Mouse (Mus musculus) hindbrain, embryonic 14.5 days (tissue): ENCODE data around the gene Btnl4. TPM values are rescaled to one million over a fixed set of nuclear protein-coding genes. Genes with fewer than 3 reads are reported as not detected.
"Not testable (repeated sequence)": the region's sequence is repeated elsewhere in the genome, so short reads cannot be mapped to it uniquely, and the experiment has no call there.

Experiments
- ATAC-seq: fragments of 200-750 bp; cut with Nextera tagmentation; 2 replicates; pipeline ENCODE4 v1.8.0; 2017; ENCODE audit warnings: moderate number of reproducible peaks, mild to moderate bottlenecking, moderate TSS enrichment, moderate library complexity; ENCODE audit not compliant: low FRiP score
- DNase-seq: peaks from one replicate; pipeline ENCODE4 v3.0.0-alpha.2; 2015; ENCODE audit warnings: low spot score
- H3K27ac ChIP-seq: fragments of 300-500 bp; sonication (generic); 2 replicates; pipeline ENCODE4 v1.5.1; 2014; ENCODE audit warnings: mild to moderate bottlenecking, moderate library complexity
- H3K27me3 ChIP-seq: fragments of 300-500 bp; sonication (generic); 2 replicates; pipeline ENCODE4 v1.6.1; 2014; ENCODE audit warnings: mild to moderate bottlenecking, low read length, mixed read lengths; ENCODE audit not compliant: control insufficient read depth, insufficient read depth
- H3K36me3 ChIP-seq: fragments of 300-500 bp; sonication (generic); replicated peaks from 2 replicates; pipeline ENCODE4 v1.6.1; 2014; ENCODE audit not compliant: control insufficient read depth, insufficient read depth
- H3K4me1 ChIP-seq: fragments of 300-500 bp; sonication (generic); replicated peaks from 2 replicates; pipeline ENCODE4 v1.6.1; 2014; ENCODE audit warnings: antibody characterized with exemption, low read length, mixed read lengths; ENCODE audit not compliant: control insufficient read depth, insufficient read depth
- H3K4me2 ChIP-seq: fragments of 300-500 bp; sonication (generic); replicated peaks from 2 replicates; pipeline ENCODE4 v1.6.1; 2014; ENCODE audit warnings: mild to moderate bottlenecking, moderate library complexity
- H3K4me3 ChIP-seq: fragments of 300-500 bp; sonication (generic); replicated peaks from 2 replicates; pipeline ENCODE4 v1.5.1; 2014; ENCODE audit warnings: mild to moderate bottlenecking, low read length
- H3K9ac ChIP-seq: fragments of 300-500 bp; sonication (generic); 2 replicates; pipeline ENCODE4 v1.6.1; 2014
- H3K9me3 ChIP-seq: fragments of 300-500 bp; sonication (generic); 2 replicates; pipeline ENCODE4 v1.6.1; 2016; ENCODE audit warnings: low read length; ENCODE audit not compliant: control insufficient read depth
- whole genome bisulfite sequencing: fragments of 180-500 bp; shearing (Covaris S2); extraction: QIAGEN DNeasy Blood & Tissue Kit; methylation state at CpG from one replicate; pipeline ENCODE4 v1.1.7; 2014; 5-methylcytosine and 5-hydroxymethylcytosine counted together
- polyA plus RNA-seq: library from polyadenylated mRNA; unstranded; fragments of >200 nt; fragmentation: Nextera tagmentation; extraction: Ambion mirVana; gene quantifications from 2 replicates; pipeline ENCODE4 v1.2.1, GENCODE M21; 2014

Btnl4 gene
- polyA plus RNA-seq: not detected in 2 replicates

DNA sequence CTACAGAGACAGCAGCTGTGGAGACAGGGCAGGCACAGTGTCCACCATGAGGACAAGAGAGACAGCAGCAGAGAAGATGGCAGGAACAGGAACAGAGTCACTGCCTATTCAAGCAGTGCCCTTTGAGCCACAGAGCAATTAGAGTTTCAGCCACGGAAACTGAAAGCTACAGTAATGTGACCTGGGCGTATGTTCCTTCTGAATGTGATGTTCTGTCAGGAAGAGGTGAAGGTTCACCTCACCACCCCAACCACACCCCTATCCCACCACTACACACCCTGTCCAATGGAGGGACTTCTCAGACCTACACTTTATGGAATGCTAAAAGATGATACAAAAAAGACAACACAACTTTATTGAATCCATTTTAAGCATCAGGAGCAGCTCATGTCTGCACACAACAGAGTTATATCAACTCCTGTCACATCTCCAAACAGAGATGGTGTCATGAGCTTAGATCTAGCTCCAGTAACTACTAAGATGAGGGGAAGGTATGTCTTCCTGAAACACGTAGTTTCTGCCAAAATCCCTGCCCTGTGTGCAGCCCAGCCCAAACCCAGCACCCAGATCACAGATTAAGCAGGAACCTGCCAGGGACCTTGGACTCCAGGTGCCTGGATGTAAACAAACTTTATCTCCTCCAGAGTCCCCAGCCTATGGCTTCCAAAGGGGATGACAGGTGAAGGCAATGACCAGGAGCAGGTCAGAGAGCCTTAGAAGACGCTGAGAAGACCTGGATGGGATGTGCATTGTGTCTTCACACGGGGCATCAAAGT lies at the start of gene Btnl4:
Gene Btnl4 (minus strand): TSS at position 81 of the 776 bp plus-strand sequence.
- WGBS: 90% methylated on average over 4 of the region's 5 CpGs
- H3K27ac ChIP-seq, H3K9me3 ChIP-seq, H3K36me3 ChIP-seq, H3K9ac ChIP-seq, H3K4me2 ChIP-seq, H3K27me3 ChIP-seq, ATAC-seq, H3K4me3 ChIP-seq, H3K4me1 ChIP-seq, DNase-seq: not testable (repeated sequence)

- WGBS: 90% methylated on average over 1 of the region's 1 CpGs
- no peaks in the 10 kb centered on the region for H3K4me1 ChIP-seq
These were observed 41.9 kb upstream of the Btnl4 start for GRCm38 (mm10) chr17:34519001-34519400.

GRCm38 (mm10) chr17:34518571-34518970 lies 41.5 kb upstream of the Btnl4 start:
- H3K27me3 ChIP-seq, DNase-seq, H3K4me3 ChIP-seq, H3K9ac ChIP-seq, H3K27ac ChIP-seq, H3K36me3 ChIP-seq, H3K4me1 ChIP-seq, H3K4me2 ChIP-seq, H3K9me3 ChIP-seq, ATAC-seq: not testable (repeated sequence)
- WGBS: 80% methylated on average over 3 of the region's 3 CpGs

More at GRCm38 (mm10) chr17:34519001-34519400, 41.9 kb upstream of the Btnl4 start:
- H3K9ac ChIP-seq: no peak overlapping the region
- no peak overlapping the region for H3K4me3 ChIP-seq
- H3K27me3 ChIP-seq: no peaks in the 10 kb centered on the region
- DNase-seq (no peak), ATAC-seq (no peak)
- no peaks in the 10 kb centered on the region for H3K9me3 ChIP-seq
- H3K36me3 ChIP-seq: no peaks in the 10 kb centered on the region
- H3K4me2 ChIP-seq: no peak overlapping the region
- no peak overlapping the region for H3K27ac ChIP-seq

DNA sequence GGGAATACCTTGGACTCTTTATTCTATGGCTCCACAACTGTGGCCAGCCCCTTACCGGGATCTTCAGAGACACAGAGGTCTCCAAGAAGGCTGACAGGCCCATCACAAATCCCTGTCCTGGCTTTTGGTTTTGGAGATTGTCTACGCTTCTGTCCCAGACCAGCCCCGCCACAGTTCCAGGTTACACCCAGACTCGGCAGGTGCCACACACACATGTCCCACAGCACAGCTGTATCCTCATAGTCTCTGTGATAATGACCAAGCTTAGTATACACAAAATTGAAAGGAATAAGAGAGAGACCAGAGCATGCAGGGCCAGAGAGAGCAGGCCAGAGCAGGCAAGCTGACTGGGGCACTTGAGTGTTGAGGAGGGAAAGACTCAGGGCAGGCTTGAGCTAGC lies 40.7 kb upstream of the Btnl4 start:
- H3K4me1 ChIP-seq: no peaks in the 10 kb centered on the region
- 94% methylated on average over 4 of the region's 4 CpGs for WGBS
- H3K4me2 ChIP-seq: no peak overlapping the region
- no peaks in the 10 kb centered on the region for H3K9me3 ChIP-seq
- no peak overlapping the region for H3K4me3 ChIP-seq
- no peak for ATAC-seq
- no peak for DNase-seq
- H3K36me3 ChIP-seq: no peaks in the 10 kb centered on the region
- no peaks in the 10 kb centered on the region for H3K27me3 ChIP-seq
- H3K9ac ChIP-seq: no peak overlapping the region
- H3K27ac ChIP-seq: no peak overlapping the region

DNA sequence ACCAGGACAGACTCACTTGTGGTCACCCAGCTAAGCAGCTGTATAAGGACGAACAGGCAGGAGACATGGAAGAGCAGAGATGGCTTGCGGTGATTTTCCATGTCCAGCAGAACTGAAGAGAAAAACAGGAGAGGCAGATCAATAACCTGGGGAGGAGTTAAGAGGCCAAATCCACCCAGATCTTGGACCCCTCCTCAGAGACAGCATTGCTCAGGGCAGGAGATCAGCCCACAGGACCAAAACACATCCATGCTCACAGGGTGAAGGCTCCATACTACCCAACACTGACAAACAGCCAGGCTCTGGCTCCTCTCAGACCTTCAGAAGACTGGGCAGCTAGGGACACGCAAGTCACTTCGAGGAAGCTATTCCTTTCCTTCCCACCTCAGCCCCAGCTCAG lies 40.1 kb upstream of the Btnl4 start, which contains the start of gene Btnl6:
Gene Btnl6 (minus strand): TSS at position 101 of the 400 bp plus-strand sequence.
- 89% methylated on average over 4 of the region's 4 CpGs for WGBS
- no peak for DNase-seq

GRCm38 (mm10) chr17:34516514-34516913 lies 39.4 kb upstream of the Btnl4 start:
- DNase-seq (no peak), ATAC-seq (no peak)
- Histone ChIP-seq H3K27ac (no peak overlapping the region), H3K9ac (no peak overlapping the region), H3K9me3 (no peaks in the 10 kb centered on the region), H3K4me1 (no peaks in the 10 kb centered on the region), H3K4me3 (no peak overlapping the region), H3K36me3 (no peaks in the 10 kb centered on the region), H3K4me2 (no peak overlapping the region), H3K27me3 (no peaks in the 10 kb centered on the region)
- WGBS: 63% methylated on average over 2 of the region's 2 CpGs

More for the DNA sequence above, 40.1 kb upstream of the Btnl4 start, which contains the start of gene Btnl6:
- H3K4me1 ChIP-seq: no peaks in the 10 kb centered on the region
- H3K27ac ChIP-seq: no peak within 1 kb of the TSS
- no peaks in the 10 kb centered on the region for H3K36me3 ChIP-seq
- no peak within 1 kb of the TSS for H3K4me3 ChIP-seq
- no peak within 1 kb of the TSS for H3K9ac ChIP-seq
- no peaks in the 10 kb centered on the region for H3K9me3 ChIP-seq
- H3K4me2 ChIP-seq: no peak within 1 kb of the TSS
- no peaks in the 10 kb centered on the region for H3K27me3 ChIP-seq
- no peak for ATAC-seq

DNA sequence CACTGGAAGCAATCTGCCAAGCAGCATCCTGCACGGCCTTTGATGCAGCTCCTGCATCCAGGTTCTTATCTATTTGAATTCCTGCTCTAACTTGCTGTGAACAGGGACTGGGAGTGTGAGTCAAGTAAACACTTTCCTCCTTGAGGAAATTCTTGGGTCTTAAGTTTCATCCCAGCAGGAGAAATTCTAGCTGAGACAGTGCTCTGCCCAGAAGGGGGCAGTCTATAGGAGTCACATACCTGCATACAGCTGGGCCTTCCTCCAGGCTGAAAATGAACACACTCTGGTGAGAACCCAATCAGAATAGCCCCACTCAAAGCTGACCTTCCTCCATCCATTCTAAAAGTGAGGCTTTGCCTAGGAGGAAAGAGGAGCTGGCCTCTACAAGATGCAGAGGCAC lies 34.6 kb upstream of the Btnl4 start:
- 70% methylated on average over 1 of the region's 1 CpGs for WGBS
- not testable (repeated sequence) for H3K27me3 ChIP-seq, ATAC-seq, H3K9ac ChIP-seq, DNase-seq, H3K9me3 ChIP-seq, H3K4me1 ChIP-seq, H3K4me2 ChIP-seq, H3K4me3 ChIP-seq, H3K27ac ChIP-seq, H3K36me3 ChIP-seq

GRCm38 (mm10) chr17:34507591-34507990 lies 30.5 kb upstream of the Btnl4 start:
- Histone ChIP-seq H3K27me3 (no peaks in the 10 kb centered on the region), H3K4me3 (no peak overlapping the region), H3K4me1 (no peaks in the 10 kb centered on the region), H3K9ac (no peak overlapping the region), H3K9me3 (no peaks in the 10 kb centered on the region), H3K4me2 (no peak overlapping the region), H3K27ac (no peak overlapping the region), H3K36me3 (no peaks in the 10 kb centered on the region)
- no peak for ATAC-seq
- DNase-seq: no peak

GRCm38 (mm10) chr17:34497726-34498125 lies 20.6 kb upstream of the Btnl4 start:
- not testable (repeated sequence) for H3K9ac ChIP-seq, H3K4me3 ChIP-seq, H3K4me1 ChIP-seq, H3K36me3 ChIP-seq, H3K27ac ChIP-seq, H3K4me2 ChIP-seq, ATAC-seq, H3K9me3 ChIP-seq, H3K27me3 ChIP-seq, DNase-seq
- WGBS: 74% methylated on average over 2 of the region's 4 CpGs
